Mouse (Mus musculus): ENCODE measurements around the gene Ank2. TPM values are rescaled to one million over a fixed set of nuclear protein-coding genes. Genes with fewer than 3 reads are reported as not detected.

Ank2 gene
- polyA plus RNA-seq, 1 experiment = 1.1 TPM

- Histone ChIP-seq H3K4me3 (ENCODE audit: low read depth, low read length) (no peak overlapping the region), H3K27ac (ENCODE audit: insufficient read depth, low read depth, low read length) (no peak overlapping the region), H3K27me3 (ENCODE audit: control insufficient read depth, insufficient read depth, low read length) (no peaks in the 10 kb centered on the region), H3K4me1 (ENCODE audit: control insufficient read depth, insufficient read depth, insufficient read length, low read length) (no peaks in the 10 kb centered on the region), H3K36me3 (ENCODE audit: control insufficient read depth, insufficient read depth, low read length) (no peaks in the 10 kb centered on the region)
- no peak for TF ChIP-seq CTCF (IDR thresholded peaks at IDR 0.05; ENCODE audit: extremely low read depth, insufficient read length, insufficient replicate concordance, low read depth, low read length)
- no peak for TF ChIP-seq POLR2A (IDR thresholded peaks at IDR 0.05; ENCODE audit: low read depth, low read length)
- WGBS = 89% methylated on average over 6 of the region's 6 CpGs
Measured at GRCm38 (mm10) chr3:127317641-127318040, 181.5 kb downstream of the Ank2 start.

- TF ChIP-seq CTCF (IDR thresholded peaks at IDR 0.05; ENCODE audit: extremely low read depth, insufficient read length, insufficient replicate concordance, low read depth, low read length) (no peak), POLR2A (IDR thresholded peaks at IDR 0.05; ENCODE audit: low read depth, low read length) (no peak)
- Histone ChIP-seq H3K36me3 (ENCODE audit: control insufficient read depth, insufficient read depth, low read length) (no peaks in the 10 kb centered on the region), H3K27me3 (ENCODE audit: control insufficient read depth, insufficient read depth, low read length) (no peaks in the 10 kb centered on the region), H3K27ac (ENCODE audit: insufficient read depth, low read depth, low read length) (no peak overlapping the region), H3K4me1 (ENCODE audit: control insufficient read depth, insufficient read depth, insufficient read length, low read length) (no peaks in the 10 kb centered on the region), H3K4me3 (ENCODE audit: low read depth, low read length) (no peak overlapping the region)
- WGBS = 74% methylated on average over 2 of the region's 2 CpGs
Measured at GRCm38 (mm10) chr3:127316717-127317116, 182.4 kb downstream of the Ank2 start.

GRCm38 (mm10) chr3:127311521-127311920 is 187.6 kb downstream of the Ank2 start:
- Histone ChIP-seq H3K4me1 (ENCODE audit: control insufficient read depth, insufficient read depth, insufficient read length, low read length) (no peaks in the 10 kb centered on the region), H3K27ac (ENCODE audit: insufficient read depth, low read depth, low read length) (no peak overlapping the region), H3K27me3 (ENCODE audit: control insufficient read depth, insufficient read depth, low read length) (no peaks in the 10 kb centered on the region), H3K36me3 (ENCODE audit: control insufficient read depth, insufficient read depth, low read length) (no peaks in the 10 kb centered on the region), H3K4me3 (ENCODE audit: low read depth, low read length) (no peak overlapping the region)
- WGBS = 80% methylated on average over 6 of the region's 6 CpGs
- TF ChIP-seq POLR2A (IDR thresholded peaks at IDR 0.05; ENCODE audit: low read depth, low read length) (no peak), CTCF (IDR thresholded peaks at IDR 0.05; ENCODE audit: extremely low read depth, insufficient read length, insufficient replicate concordance, low read depth, low read length) (no peak)

GRCm38 (mm10) chr3:127310079-127310478 is 189.1 kb downstream of the Ank2 start:
- Histone ChIP-seq H3K27ac (ENCODE audit: insufficient read depth, low read depth, low read length) (no peak overlapping the region), H3K27me3 (ENCODE audit: control insufficient read depth, insufficient read depth, low read length) (no peaks in the 10 kb centered on the region), H3K36me3 (ENCODE audit: control insufficient read depth, insufficient read depth, low read length) (no peaks in the 10 kb centered on the region), H3K4me1 (ENCODE audit: control insufficient read depth, insufficient read depth, insufficient read length, low read length) (no peaks in the 10 kb centered on the region), H3K4me3 (ENCODE audit: low read depth, low read length) (no peak overlapping the region)
- 69% methylated on average over 3 of the region's 3 CpGs for WGBS
- no peak for TF ChIP-seq POLR2A (IDR thresholded peaks at IDR 0.05; ENCODE audit: low read depth, low read length)
- no peak for TF ChIP-seq CTCF (IDR thresholded peaks at IDR 0.05; ENCODE audit: extremely low read depth, insufficient read length, insufficient replicate concordance, low read depth, low read length)

- WGBS = 70% methylated on average over 6 of the region's 6 CpGs
- Histone ChIP-seq H3K27me3 (ENCODE audit: control insufficient read depth, insufficient read depth, low read length) (no peaks in the 10 kb centered on the region), H3K36me3 (ENCODE audit: control insufficient read depth, insufficient read depth, low read length) (no peaks in the 10 kb centered on the region), H3K4me1 (ENCODE audit: control insufficient read depth, insufficient read depth, insufficient read length, low read length) (no peaks in the 10 kb centered on the region), H3K27ac (ENCODE audit: insufficient read depth, low read depth, low read length) (no peak overlapping the region), H3K4me3 (ENCODE audit: low read depth, low read length) (no peak overlapping the region)
- TF ChIP-seq CTCF (IDR thresholded peaks at IDR 0.05; ENCODE audit: extremely low read depth, insufficient read length, insufficient replicate concordance, low read depth, low read length) (no peak), POLR2A (IDR thresholded peaks at IDR 0.05; ENCODE audit: low read depth, low read length) (no peak)
Measured at GRCm38 (mm10) chr3:127303957-127304553, 195.1 kb downstream of the Ank2 start.

GRCm38 (mm10) chr3:127303041-127303440 is 196.1 kb downstream of the Ank2 start:
- no peak for TF ChIP-seq POLR2A (IDR thresholded peaks at IDR 0.05; ENCODE audit: low read depth, low read length)
- no peak for TF ChIP-seq CTCF (IDR thresholded peaks at IDR 0.05; ENCODE audit: extremely low read depth, insufficient read length, insufficient replicate concordance, low read depth, low read length)
- Histone ChIP-seq H3K4me3 (ENCODE audit: low read depth, low read length) (no peak overlapping the region), H3K36me3 (ENCODE audit: control insufficient read depth, insufficient read depth, low read length) (no peaks in the 10 kb centered on the region), H3K27ac (ENCODE audit: insufficient read depth, low read depth, low read length) (no peak overlapping the region), H3K27me3 (ENCODE audit: control insufficient read depth, insufficient read depth, low read length) (no peaks in the 10 kb centered on the region), H3K4me1 (ENCODE audit: control insufficient read depth, insufficient read depth, insufficient read length, low read length) (no peaks in the 10 kb centered on the region)
- 79% methylated on average over 4 of the region's 4 CpGs for WGBS

- Histone ChIP-seq H3K36me3 (ENCODE audit: control insufficient read depth, insufficient read depth, low read length) (no peaks in the 10 kb centered on the region), H3K27ac (ENCODE audit: insufficient read depth, low read depth, low read length) (no peak overlapping the region), H3K4me3 (ENCODE audit: low read depth, low read length) (no peak overlapping the region), H3K27me3 (ENCODE audit: control insufficient read depth, insufficient read depth, low read length) (no peaks in the 10 kb centered on the region), H3K4me1 (ENCODE audit: control insufficient read depth, insufficient read depth, insufficient read length, low read length) (no peaks in the 10 kb centered on the region)
- TF ChIP-seq CTCF (IDR thresholded peaks at IDR 0.05; ENCODE audit: extremely low read depth, insufficient read length, insufficient replicate concordance, low read depth, low read length) = no peak
- no peak for TF ChIP-seq POLR2A (IDR thresholded peaks at IDR 0.05; ENCODE audit: low read depth, low read length)
Measured at GRCm38 (mm10) chr3:127300790-127301189, 198.4 kb downstream of the Ank2 start.

Measured in small intestine, adult 2 months (tissue).